Mouse (Mus musculus) E14TG2a.4 (cell line): Measurements from ENCODE around the gene Pim3.
"Not testable (repeated sequence)": the region's sequence is repeated elsewhere in the genome, so short reads cannot be mapped to it uniquely, and the experiment has no call there.

ENCODE experiments used
- H3K27me3 ChIP-seq: 2 replicates; pipeline ENCODE4 v1.6.1; 2014; ENCODE audit warnings: low read length, control low read depth; ENCODE audit not compliant: insufficient read depth
- H3K36me3 ChIP-seq: 2 replicates; pipeline ENCODE4 v1.6.1; 2014; ENCODE audit warnings: low read length, control low read depth; ENCODE audit not compliant: insufficient read depth
- H3K4me1 ChIP-seq: replicated peaks from 2 replicates; pipeline ENCODE4 v1.6.1; 2014; ENCODE audit warnings: low read depth, low read length, control low read depth
- H3K4me3 ChIP-seq: replicated peaks from 2 replicates; pipeline ENCODE4 v1.5.1; 2014; ENCODE audit warnings: mild to moderate bottlenecking, low read length
- H3K9me3 ChIP-seq: 2 replicates; pipeline ENCODE4 v1.6.1; 2014; ENCODE audit warnings: low read length, control low read depth
- CTCF ChIP-seq: conservative IDR thresholded peaks from 2 replicates; pipeline ENCODE4 v1.5.1; 2014; ENCODE audit warnings: low read length
- NANOG ChIP-seq: IDR thresholded peaks from 2 replicates; pipeline ENCODE4 v1.6.1; 2014; ENCODE audit warnings: borderline replicate concordance, low read length, mixed read lengths
- POU5F1 ChIP-seq: IDR thresholded peaks from 2 replicates; pipeline ENCODE4 v1.6.1; 2014; ENCODE audit warnings: low read length, borderline replicate concordance

The Pim3 gene

DNA sequence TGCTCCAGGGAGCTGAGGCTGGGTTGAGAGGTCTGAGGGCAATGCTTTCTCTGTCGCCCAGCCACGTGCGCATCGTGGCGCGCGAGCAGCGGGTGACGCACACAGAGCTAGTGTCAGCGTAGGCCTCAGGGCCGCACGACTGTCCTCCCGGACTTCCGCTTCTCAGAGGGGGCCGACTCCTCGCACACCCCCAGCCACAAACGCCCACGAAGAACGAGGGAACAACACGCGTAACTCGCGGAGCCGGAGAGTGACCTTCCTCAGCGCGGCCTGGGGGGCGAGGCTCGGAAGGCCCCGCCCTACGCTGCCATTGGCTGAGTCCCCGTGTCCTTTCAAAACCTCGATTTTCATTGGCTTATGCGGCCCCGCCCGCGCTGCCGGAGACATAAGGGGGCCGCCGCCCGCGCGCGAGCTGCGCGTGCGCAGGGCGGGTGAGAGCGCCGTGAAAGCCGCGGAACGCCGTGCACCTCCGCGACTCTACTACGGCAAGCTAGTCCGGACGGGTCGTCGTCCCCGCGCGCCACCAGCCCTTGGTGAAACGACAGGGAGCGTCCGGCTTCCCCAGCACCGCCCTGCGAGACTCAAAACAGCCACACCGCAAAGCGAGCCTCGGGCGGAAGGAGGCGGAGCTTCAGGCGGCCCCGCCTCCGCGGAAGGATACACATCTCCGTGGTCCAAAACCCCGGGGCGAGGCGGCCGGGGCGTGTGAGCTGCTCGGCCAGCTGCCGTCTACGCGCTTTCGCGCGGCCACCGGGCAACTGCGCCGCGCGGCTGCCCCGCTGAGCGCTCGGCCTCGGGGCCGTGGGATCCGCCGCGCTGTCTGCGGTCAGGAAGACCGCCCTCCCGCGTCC is at the start of gene Pim3:
TSS of gene Pim3 (plus strand) at position 415 of the 851 bp plus-strand sequence.
- Histone ChIP-seq H3K27me3 (no peaks in the 10 kb centered on the region), H3K4me3 (peak within 1 kb of the TSS; percentile 95), H3K36me3 (peaks cover 36% of the 10 kb centered on the region), H3K9me3 (no peaks in the 10 kb centered on the region), H3K4me1 (peaks cover 62% of the 10 kb centered on the region)
- no peak for TF ChIP-seq CTCF
- TF ChIP-seq NANOG, result no peak
- no peak for TF ChIP-seq POU5F1

DNA sequence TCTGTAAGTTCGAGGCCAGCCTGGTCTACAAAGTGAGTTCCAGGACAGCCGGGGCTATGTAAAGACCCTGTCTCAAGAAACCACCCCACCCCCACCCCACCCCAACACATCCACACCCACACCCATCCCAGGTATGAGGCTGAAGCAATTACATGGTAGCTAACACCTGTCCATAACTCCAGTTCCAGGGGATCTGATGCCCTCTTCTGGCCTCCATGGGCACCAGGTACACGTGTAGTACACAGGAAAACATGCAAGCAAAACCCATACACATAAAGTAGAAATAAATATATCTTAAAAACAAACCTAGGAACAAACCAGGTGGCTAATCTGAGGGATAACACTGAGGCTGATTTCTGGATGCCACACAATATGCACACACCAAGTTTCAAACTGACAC is 48.7 kb upstream of the Pim3 start:
- Histone ChIP-seq H3K4me1 (peaks cover 18% of the 10 kb centered on the region), H3K4me3 (no peak overlapping the region), H3K9me3 (no peaks in the 10 kb centered on the region), H3K36me3 (peaks cover 83% of the 10 kb centered on the region), H3K27me3 (no peaks in the 10 kb centered on the region)
- TF ChIP-seq NANOG, result no peak
- no peak for TF ChIP-seq CTCF
- TF ChIP-seq POU5F1, result no peak

DNA sequence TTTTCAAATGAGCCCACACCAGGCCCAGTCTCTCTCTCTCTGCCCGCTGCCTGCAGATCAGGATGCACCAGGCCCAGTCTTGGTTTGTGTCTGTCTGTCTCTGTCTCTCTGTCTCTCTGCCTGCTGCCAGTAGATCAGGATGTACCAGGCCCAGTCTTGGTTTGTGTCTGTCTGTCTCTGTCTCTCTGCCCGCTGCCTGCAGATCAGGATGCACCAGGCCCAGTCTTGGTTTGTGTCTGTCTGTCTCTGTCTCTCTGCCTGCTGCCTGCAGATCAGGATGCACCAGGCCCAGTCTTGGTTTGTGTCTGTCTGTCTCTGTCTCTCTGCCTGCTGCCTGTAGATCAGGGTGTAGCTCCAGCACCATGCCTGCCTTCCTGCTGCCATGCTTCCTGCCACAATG is 48.1 kb upstream of the Pim3 start:
- Histone ChIP-seq H3K36me3 (peaks cover 81% of the 10 kb centered on the region), H3K4me1 (peaks cover 16% of the 10 kb centered on the region)
- not testable (repeated sequence) for H3K9me3 ChIP-seq, H3K4me3 ChIP-seq, H3K27me3 ChIP-seq

DNA sequence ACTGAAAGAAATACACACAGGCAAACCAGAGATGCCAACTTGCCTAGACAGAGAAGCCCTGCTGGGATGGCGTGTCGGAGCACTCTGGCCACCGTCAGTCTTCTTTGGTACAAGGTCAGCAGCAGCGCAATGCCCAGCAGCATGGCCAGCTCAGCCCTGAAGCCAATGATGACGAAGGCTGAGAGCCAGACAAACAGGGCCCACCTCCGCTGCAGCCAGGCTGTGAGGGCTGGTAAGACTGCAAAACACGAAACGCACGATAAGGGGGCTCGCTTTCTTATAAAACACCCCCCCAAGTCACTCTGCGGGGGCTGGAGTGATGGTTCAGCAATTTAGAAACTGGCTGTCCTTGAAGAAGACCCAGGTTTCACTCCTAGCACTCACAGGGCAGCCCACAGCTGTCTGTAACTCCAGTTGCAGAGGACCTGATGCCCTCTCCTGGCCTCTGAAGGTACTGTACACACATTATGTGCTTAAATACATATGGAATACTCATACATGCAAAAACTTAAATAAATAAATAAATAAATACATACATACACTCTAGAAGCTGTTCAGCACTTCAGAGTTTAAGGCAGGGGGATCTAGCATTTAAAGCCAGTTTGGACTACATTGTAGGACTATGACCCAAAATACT is 47.5 kb upstream of the Pim3 start:
- Histone ChIP-seq H3K4me1 (peaks cover 13% of the 10 kb centered on the region), H3K9me3 (no peaks in the 10 kb centered on the region), H3K27me3 (no peaks in the 10 kb centered on the region), H3K36me3 (peaks cover 75% of the 10 kb centered on the region), H3K4me3 (no peak overlapping the region)
- no peak for TF ChIP-seq POU5F1
- peak; percentile 57 for TF ChIP-seq CTCF
- no peak for TF ChIP-seq NANOG

DNA sequence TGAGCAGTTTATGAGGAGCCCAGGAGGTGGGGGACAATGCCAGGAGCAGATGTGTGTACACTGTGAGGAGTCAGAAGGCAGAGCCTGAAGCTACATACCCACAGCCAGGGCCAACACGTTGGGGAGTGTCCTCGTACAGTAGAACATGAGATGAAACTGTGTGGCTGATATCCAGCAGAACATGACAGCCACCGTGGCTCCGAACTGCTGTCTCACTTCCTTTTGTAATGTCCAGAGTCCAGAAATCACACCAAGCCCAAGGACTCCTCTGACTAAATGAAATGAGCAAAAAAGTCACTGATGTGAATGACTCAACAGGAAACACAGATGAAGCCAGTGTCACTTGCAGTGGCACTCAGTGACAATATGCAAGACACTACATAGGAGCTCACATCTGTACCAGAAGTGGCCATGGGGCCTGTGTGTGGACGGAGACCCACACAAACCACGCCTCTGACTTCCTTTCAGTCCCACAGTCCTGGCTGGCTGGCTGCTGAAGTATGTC is 46.7 kb upstream of the Pim3 start:
- no peaks in the 10 kb centered on the region for H3K9me3 ChIP-seq
- TF ChIP-seq CTCF (no peak), POU5F1 (no peak), NANOG (no peak)
- no peak overlapping the region for H3K4me3 ChIP-seq
- peaks cover 17% of the 10 kb centered on the region for H3K4me1 ChIP-seq
- peaks cover 69% of the 10 kb centered on the region for H3K36me3 ChIP-seq
- H3K27me3 ChIP-seq, result no peaks in the 10 kb centered on the region

DNA sequence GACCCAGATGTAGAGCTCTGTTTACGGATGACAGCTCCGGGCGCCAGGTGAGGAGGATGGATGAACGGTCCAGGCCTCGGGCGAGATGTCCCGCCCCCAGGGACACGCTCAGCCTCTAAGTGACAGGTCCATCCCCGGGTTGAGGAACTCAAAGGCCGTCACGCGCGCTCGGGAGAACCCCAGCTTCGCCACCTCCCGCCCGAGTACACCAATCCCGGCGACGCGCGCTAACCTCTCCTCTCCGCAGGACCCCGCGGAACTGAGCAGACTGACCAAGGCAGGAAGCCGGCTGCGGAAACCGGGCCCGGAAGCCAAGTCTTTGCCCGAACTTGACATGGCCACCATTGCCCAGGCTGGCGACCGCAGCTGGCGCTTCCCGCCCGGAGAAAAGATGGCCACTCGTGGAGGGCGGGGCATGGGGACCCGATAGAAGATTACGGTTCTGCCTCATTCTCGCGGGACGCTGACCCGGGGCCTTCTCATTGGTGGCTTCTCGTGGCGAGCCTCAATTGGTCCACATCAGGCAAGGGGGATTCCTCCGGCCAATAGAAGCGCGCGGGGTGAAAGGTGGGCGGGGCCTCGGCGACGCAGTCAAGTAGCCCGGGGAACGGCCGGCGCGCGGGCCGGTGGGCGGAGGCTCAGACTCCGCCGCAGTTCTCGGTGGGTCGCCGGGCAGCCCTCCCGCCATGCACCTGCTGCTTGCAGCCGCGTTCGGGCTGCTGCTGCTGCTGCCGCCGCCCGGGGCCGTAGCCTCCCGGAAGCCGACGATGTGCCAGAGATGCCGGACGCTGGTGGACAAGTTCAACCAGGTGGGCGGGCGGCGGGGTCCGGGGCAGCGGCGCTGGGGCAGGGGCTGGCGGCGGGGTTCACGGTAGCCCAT is 42.7 kb upstream of the Pim3 start, which contains the start of the genes Alg12 and Creld2:
TSS of gene Alg12 (minus strand) at position 293 of the 880 bp plus-strand sequence.
TSS of gene Creld2 (plus strand) at position 621 of the 880 bp plus-strand sequence.
- Histone ChIP-seq H3K4me1 (peaks cover 40% of the 10 kb centered on the region), H3K36me3 (peaks cover 68% of the 10 kb centered on the region)
- TF ChIP-seq NANOG, result 0 out of 2 replicates have a peak, but pooled peaks have one; percentile 24
- no peak for TF ChIP-seq POU5F1

DNA sequence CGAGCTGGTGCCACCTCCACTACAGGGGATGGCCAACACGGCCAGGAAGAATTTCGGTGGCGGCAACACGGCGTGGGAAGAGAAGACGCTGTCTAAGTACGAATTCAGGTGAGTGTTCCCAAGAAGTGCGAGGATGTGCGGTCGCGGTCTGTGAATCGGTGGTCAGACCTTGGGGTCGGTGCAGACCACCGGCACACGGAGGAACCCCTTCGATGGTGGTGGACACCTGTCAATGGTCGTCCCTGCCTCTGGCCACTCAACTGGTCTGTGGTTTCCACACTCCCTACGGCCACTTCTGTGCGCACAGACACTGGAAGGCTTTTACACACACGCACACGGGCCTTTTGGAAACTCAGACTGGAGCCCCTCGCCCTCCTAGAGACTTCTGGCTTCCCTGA is 42.1 kb upstream of the Pim3 start:
- Histone ChIP-seq H3K27me3 (no peaks in the 10 kb centered on the region), H3K4me1 (peaks cover 40% of the 10 kb centered on the region), H3K9me3 (no peaks in the 10 kb centered on the region), H3K4me3 (peak overlapping the region; percentile 97), H3K36me3 (peaks cover 69% of the 10 kb centered on the region)
- TF ChIP-seq CTCF (no peak), NANOG (no peak), POU5F1 (no peak)

More for the DNA sequence above, 42.7 kb upstream of the Pim3 start, which contains the start of the genes Alg12 and Creld2:
- Histone ChIP-seq H3K9me3 (no peaks in the 10 kb centered on the region), H3K4me3 (peak within 1 kb of the TSS; percentile 97), H3K27me3 (no peaks in the 10 kb centered on the region)

DNA sequence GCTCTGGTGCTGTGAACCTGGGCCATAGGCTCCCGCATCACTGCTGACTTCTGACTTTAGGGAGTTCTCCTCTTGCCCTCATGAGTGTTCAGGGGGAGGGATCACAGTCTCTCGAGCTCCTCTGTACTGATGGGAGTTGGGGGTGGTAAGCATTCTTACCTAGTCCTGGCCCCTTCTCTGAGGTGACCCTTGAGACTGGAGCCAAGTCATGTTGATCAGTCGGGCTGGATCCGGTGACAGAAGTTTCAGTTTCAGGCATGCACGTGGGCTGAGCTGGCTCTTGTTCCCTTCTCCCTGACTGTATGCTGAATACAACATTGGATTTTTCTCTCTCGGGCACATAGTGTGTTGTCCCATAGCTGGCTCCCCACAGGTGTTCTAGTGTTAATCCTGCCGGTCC is 40.6 kb upstream of the Pim3 start:
- Histone ChIP-seq H3K4me1 (peaks cover 40% of the 10 kb centered on the region), H3K27me3 (no peaks in the 10 kb centered on the region), H3K4me3 (no peak overlapping the region), H3K36me3 (peaks cover 69% of the 10 kb centered on the region), H3K9me3 (no peaks in the 10 kb centered on the region)
- TF ChIP-seq POU5F1 (no peak), CTCF (no peak), NANOG (no peak)
